Mouse (Mus musculus): ENCODE data around the gene Atp2b2. TPM values are rescaled to one million over a fixed set of nuclear protein-coding genes. Genes with fewer than 3 reads are reported as not detected.
A peak's percentile ranks its signal among the peaks of the same experiment; 100 is the strongest.

The Atp2b2 gene
- polyA plus RNA-seq, 1 experiment from 2014 or later = 0.12 TPM

- Histone ChIP-seq H3K9me3 (replicated peaks; ENCODE audit: low read length) (no peaks in the 10 kb centered on the region), H3K9ac (ENCODE audit: low read depth, low read length) (no peak overlapping the region), H3K27ac (no peak overlapping the region), H3K27me3 (ENCODE audit: insufficient read depth, low read length) (no peaks in the 10 kb centered on the region), H3K4me1 (replicated peaks; ENCODE audit: insufficient read depth, low read length) (no peaks in the 10 kb centered on the region), H3K36me3 (ENCODE audit: insufficient read depth, low read length) (no peaks in the 10 kb centered on the region), H3K4me2 (ENCODE audit: low read length) (no peak overlapping the region), H3K4me3 (replicated peaks; ENCODE audit: low read depth, low read length) (no peak overlapping the region)
- ATAC-seq (replicated peaks; ENCODE audit: low FRiP score, low read depth) = no peak
- no peak for TF ChIP-seq CTCF (IDR thresholded peaks at IDR 0.05; ENCODE audit: low read depth)
- DNase-seq (ENCODE audit: low spot score) = no peak
- WGBS = 40% methylated on average over 7 of the region's 7 CpGs
Measured at GRCm38 (mm10) chr6:114000304-114000703, 42.1 kb downstream of the Atp2b2 start.

- WGBS = 89% methylated on average over 2 of the region's 2 CpGs
- no peaks in the 10 kb centered on the region for H3K4me1 ChIP-seq (replicated peaks; ENCODE audit: insufficient read depth, low read length)
- no peak for TF ChIP-seq CTCF (IDR thresholded peaks at IDR 0.05; ENCODE audit: low read depth)
Measured at GRCm38 (mm10) chr6:113998413-113998812, 44.0 kb downstream of the Atp2b2 start.

GRCm38 (mm10) chr6:113994176-113994575 lies 48.2 kb downstream of the Atp2b2 start:
- H3K4me3 ChIP-seq (replicated peaks; ENCODE audit: low read depth, low read length) = no peak overlapping the region
- no peak for TF ChIP-seq CTCF (IDR thresholded peaks at IDR 0.05; ENCODE audit: low read depth)
- H3K4me1 ChIP-seq (replicated peaks; ENCODE audit: insufficient read depth, low read length) = no peaks in the 10 kb centered on the region
- ATAC-seq (replicated peaks; ENCODE audit: low FRiP score, low read depth) (no peak), DNase-seq (ENCODE audit: low spot score) (no peak)
- H3K36me3 ChIP-seq (ENCODE audit: insufficient read depth, low read length) = no peaks in the 10 kb centered on the region
- H3K4me2 ChIP-seq (ENCODE audit: low read length) = no peak overlapping the region
- WGBS = 87% methylated on average over 5 of the region's 5 CpGs
- H3K9ac ChIP-seq (ENCODE audit: low read depth, low read length) = no peak overlapping the region
- no peaks in the 10 kb centered on the region for H3K9me3 ChIP-seq (replicated peaks; ENCODE audit: low read length)
- H3K27ac ChIP-seq = no peak overlapping the region
- H3K27me3 ChIP-seq (ENCODE audit: insufficient read depth, low read length) = no peaks in the 10 kb centered on the region

More at GRCm38 (mm10) chr6:113998413-113998812, 44.0 kb downstream of the Atp2b2 start:
- Histone ChIP-seq H3K4me2 (ENCODE audit: low read length) (no peak overlapping the region), H3K36me3 (ENCODE audit: insufficient read depth, low read length) (no peaks in the 10 kb centered on the region), H3K9me3 (replicated peaks; ENCODE audit: low read length) (no peaks in the 10 kb centered on the region), H3K27ac (no peak overlapping the region), H3K4me3 (replicated peaks; ENCODE audit: low read depth, low read length) (no peak overlapping the region), H3K9ac (ENCODE audit: low read depth, low read length) (no peak overlapping the region), H3K27me3 (ENCODE audit: insufficient read depth, low read length) (no peaks in the 10 kb centered on the region)
- DNase-seq (ENCODE audit: low spot score) (no peak), ATAC-seq (replicated peaks; ENCODE audit: low FRiP score, low read depth) (no peak)

GRCm38 (mm10) chr6:113992101-113992500 lies 50.3 kb downstream of the Atp2b2 start:
- Histone ChIP-seq H3K4me1 (replicated peaks; ENCODE audit: insufficient read depth, low read length) (no peaks in the 10 kb centered on the region), H3K9ac (ENCODE audit: low read depth, low read length) (no peak overlapping the region), H3K27me3 (ENCODE audit: insufficient read depth, low read length) (no peaks in the 10 kb centered on the region), H3K4me2 (ENCODE audit: low read length) (no peak overlapping the region), H3K27ac (no peak overlapping the region), H3K9me3 (replicated peaks; ENCODE audit: low read length) (no peaks in the 10 kb centered on the region), H3K4me3 (replicated peaks; ENCODE audit: low read depth, low read length) (no peak overlapping the region), H3K36me3 (ENCODE audit: insufficient read depth, low read length) (no peaks in the 10 kb centered on the region)
- no peak for DNase-seq (ENCODE audit: low spot score)
- no peak for TF ChIP-seq CTCF (IDR thresholded peaks at IDR 0.05; ENCODE audit: low read depth)
- WGBS = 68% methylated on average over 2 of the region's 2 CpGs
- no peak for ATAC-seq (replicated peaks; ENCODE audit: low FRiP score, low read depth)

GRCm38 (mm10) chr6:113991482-113991881 lies 50.9 kb downstream of the Atp2b2 start:
- Histone ChIP-seq H3K9ac (ENCODE audit: low read depth, low read length) (no peak overlapping the region), H3K27me3 (ENCODE audit: insufficient read depth, low read length) (no peaks in the 10 kb centered on the region), H3K36me3 (ENCODE audit: insufficient read depth, low read length) (no peaks in the 10 kb centered on the region), H3K4me3 (replicated peaks; ENCODE audit: low read depth, low read length) (no peak overlapping the region), H3K9me3 (replicated peaks; ENCODE audit: low read length) (no peaks in the 10 kb centered on the region), H3K4me1 (replicated peaks; ENCODE audit: insufficient read depth, low read length) (no peaks in the 10 kb centered on the region), H3K27ac (no peak overlapping the region), H3K4me2 (ENCODE audit: low read length) (no peak overlapping the region)
- no peak for TF ChIP-seq CTCF (IDR thresholded peaks at IDR 0.05; ENCODE audit: low read depth)
- DNase-seq (ENCODE audit: low spot score) = no peak
- ATAC-seq (replicated peaks; ENCODE audit: low FRiP score, low read depth) = peak; percentile 79
- WGBS = 47% methylated on average over 11 of the region's 11 CpGs

GRCm38 (mm10) chr6:113990044-113990443 lies 52.4 kb downstream of the Atp2b2 start:
- no peak overlapping the region for H3K4me3 ChIP-seq (replicated peaks; ENCODE audit: low read depth, low read length)
- H3K27ac ChIP-seq = no peak overlapping the region
- no peak for DNase-seq (ENCODE audit: low spot score)
- no peaks in the 10 kb centered on the region for H3K9me3 ChIP-seq (replicated peaks; ENCODE audit: low read length)
- 12% methylated on average over 1 of the region's 1 CpGs for WGBS
- H3K9ac ChIP-seq (ENCODE audit: low read depth, low read length) = no peak overlapping the region
- TF ChIP-seq CTCF (IDR thresholded peaks at IDR 0.05; ENCODE audit: low read depth) = peak; percentile 36; the same call in 1 of the 2 replicates
- no peak for ATAC-seq (replicated peaks; ENCODE audit: low FRiP score, low read depth)
- H3K36me3 ChIP-seq (ENCODE audit: insufficient read depth, low read length) = no peaks in the 10 kb centered on the region
- H3K4me2 ChIP-seq (ENCODE audit: low read length) = no peak overlapping the region
- H3K4me1 ChIP-seq (replicated peaks; ENCODE audit: insufficient read depth, low read length) = no peaks in the 10 kb centered on the region
- no peaks in the 10 kb centered on the region for H3K27me3 ChIP-seq (ENCODE audit: insufficient read depth, low read length)

- WGBS = 85% methylated on average over 2 of the region's 2 CpGs
- Histone ChIP-seq H3K36me3 (ENCODE audit: insufficient read depth, low read length) (no peaks in the 10 kb centered on the region), H3K9me3 (replicated peaks; ENCODE audit: low read length) (no peaks in the 10 kb centered on the region), H3K4me2 (ENCODE audit: low read length) (no peak overlapping the region), H3K27me3 (ENCODE audit: insufficient read depth, low read length) (no peaks in the 10 kb centered on the region), H3K27ac (no peak overlapping the region), H3K4me3 (replicated peaks; ENCODE audit: low read depth, low read length) (no peak overlapping the region), H3K9ac (ENCODE audit: low read depth, low read length) (no peak overlapping the region), H3K4me1 (replicated peaks; ENCODE audit: insufficient read depth, low read length) (no peaks in the 10 kb centered on the region)
- ATAC-seq (replicated peaks; ENCODE audit: low FRiP score, low read depth) (no peak), DNase-seq (ENCODE audit: low spot score) (no peak)
- TF ChIP-seq CTCF (IDR thresholded peaks at IDR 0.05; ENCODE audit: low read depth) = no peak
Measured at GRCm38 (mm10) chr6:113988521-113988920, 53.9 kb downstream of the Atp2b2 start.
